Comparison of ENCODE assay signal across 29 mouse cellular contexts in the genomic region with DNA sequence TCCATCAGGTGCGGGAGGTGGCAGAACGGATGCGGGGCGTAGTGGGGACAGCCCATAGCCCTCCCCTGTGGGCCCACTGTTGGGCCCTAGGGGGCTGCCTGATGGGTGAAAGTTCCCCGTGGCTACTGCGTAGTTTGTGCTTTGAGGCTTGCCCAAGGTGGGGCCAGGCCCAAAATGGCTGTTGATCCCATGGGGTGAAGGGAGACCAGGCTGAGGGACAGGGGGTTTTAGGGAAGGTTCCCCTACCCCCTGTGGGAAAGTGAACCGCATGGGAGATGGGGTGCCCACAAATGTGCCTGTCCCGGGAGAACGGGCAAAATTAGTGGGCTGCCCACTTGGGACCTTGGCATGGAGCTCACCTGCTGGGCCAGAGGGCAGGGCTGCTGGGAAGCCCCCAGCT. TPM values are rescaled to one million over a fixed set of nuclear protein-coding genes. Genes with fewer than 3 reads are reported as not detected.
DNase-seq lines count a peak whose midpoint lies in the region; ATAC-seq and TF ChIP-seq lines count a peak whose summit lies in the region.
"Had no signal": no experiment of that assay in that cellular context is flagged by ENCODE, and none has a peak within 500 bp of the region (broad histone marks: within the 10 kb centered on the region; RNA-seq: fewer than 3 reads in every experiment).

No protein-coding gene starts in this region.

- no peaks in the 10 kb centered on the region for H3K9me3 ChIP-seq in forebrain, embryonic 11.5 days (ENCODE audit: control insufficient read depth, low read length)
- H3K9me3 ChIP-seq in forebrain, embryonic 12.5 days, result no peaks in the 10 kb centered on the region
- H3K9me3 ChIP-seq in MEL (replicated peaks; ENCODE audit: insufficient read depth, low read length), result no peaks in the 10 kb centered on the region
- H3K9me3 ChIP-seq: forebrain, embryonic 10.5 days; forebrain, embryonic 15.5 days; G1E; heart, embryonic 12.5 days; heart, embryonic 15.5 days; hindbrain, embryonic 10.5 days had no signal

- ATAC-seq in forebrain, embryonic 11.5 days (replicated peaks; ENCODE audit: low FRiP score), result no peak
- ATAC-seq in forebrain, embryonic 12.5 days (ENCODE audit: low FRiP score), result no peak
- ATAC-seq: forebrain, embryonic 15.5 days; hindbrain, postnatal 0 days; inflammation-experienced regulatory T-cells, adult 6 months had no signal

- TF ChIP-seq CTCF in lung, adult 2 months (IDR thresholded peaks at IDR 0.05; ENCODE audit: insufficient read depth, low read length), result no peak
- TF ChIP-seq CTCF in MEL (IDR thresholded peaks at IDR 0.05 in 2 of 3, conservative IDR thresholded peaks at IDR 0.05 in 1 of 3; ENCODE audit: control insufficient read depth in 1 of 3, insufficient read depth in 1 of 3, low read depth in 2 of 3, low read length in 3 of 3, poor library complexity in 1 of 3, severe bottlenecking in 1 of 3), result no peak

- 96% methylated on average over 9 of the region's 9 CpGs for WGBS in forebrain, embryonic 11.5 days
- WGBS in forebrain, embryonic 12.5 days, result 93% methylated on average over 9 of the region's 9 CpGs
- WGBS in lung, adult 2 months, result 93% methylated on average over 9 of the region's 9 CpGs

- no peak overlapping the region for H3K4me3 ChIP-seq in forebrain, embryonic 11.5 days (ENCODE audit: low read depth, low read length)
- no peak overlapping the region for H3K4me3 ChIP-seq in forebrain, embryonic 12.5 days (replicated peaks)
- H3K4me3 ChIP-seq in lung, adult 2 months (replicated peaks; ENCODE audit: extremely low read depth, low read depth, low read length), result no peak overlapping the region
- H3K4me3 ChIP-seq in MEL (ENCODE audit: control insufficient read depth in 1 of 2, insufficient read depth in 1 of 2, low read depth in 2 of 2, low read length in 2 of 2), result no peak overlapping the region
- H3K4me3 ChIP-seq: forebrain, embryonic 10.5 days; forebrain, embryonic 15.5 days; heart, embryonic 12.5 days; heart, embryonic 15.5 days; hindbrain, embryonic 10.5 days had no signal

- no peak for TF ChIP-seq POLR2A in lung, adult 2 months (IDR thresholded peaks at IDR 0.05; ENCODE audit: borderline replicate concordance, extremely low read depth, low read depth, low read length)
- no peak for TF ChIP-seq POLR2A in MEL (IDR thresholded peaks at IDR 0.05; ENCODE audit: control insufficient read depth in 1 of 2, insufficient read depth in 1 of 2, low read depth in 1 of 2, low read length in 2 of 2, poor library complexity in 1 of 2)

- peak; percentile 44 for DNase-seq in forebrain, embryonic 11.5 days (ENCODE audit: low spot score)
- peak; percentile 93 for DNase-seq in heart, adult 11 months
- no peak for DNase-seq in heart, adult 8-10 months (ENCODE audit: low spot score)
- DNase-seq in lung, postnatal 4 days, result peak; percentile 4 to 22
- DNase-seq in lung, adult 2 months, result no peak
- DNase-seq in MEL (ENCODE audit: low read depth, low spot score), result no peak
- DNase-seq in spleen, adult 12 weeks (ENCODE audit: low spot score), result no peak
- DNase-seq: adrenal gland, adult 2 months; B cell, adult 2 months; cerebellum, adult 2 months; cerebellum, postnatal 14 days; gastrocnemius, postnatal 36 days; heart, postnatal 10 days; heart, postnatal 36 days; kidney, adult 18-20 months had no signal

- peaks cover 41% of the 10 kb centered on the region for H3K36me3 ChIP-seq in forebrain, embryonic 11.5 days (ENCODE audit: control insufficient read depth, insufficient read depth, low read length)
- H3K36me3 ChIP-seq in forebrain, embryonic 12.5 days (replicated peaks), result peaks cover 96% of the 10 kb centered on the region
- peaks cover 0 to 33% of the 10 kb centered on the region in 2 experiments; a peak in 2 of 4 replicates for H3K36me3 ChIP-seq in MEL (ENCODE audit: control insufficient read depth in 1 of 2, insufficient read depth in 2 of 2, low read length in 2 of 2)

- no peak overlapping the region for H3K4me2 ChIP-seq in forebrain, embryonic 11.5 days (ENCODE audit: low read depth, low read length, severe bottlenecking)
- no peak overlapping the region for H3K4me2 ChIP-seq in forebrain, embryonic 12.5 days
- H3K4me2 ChIP-seq: forebrain, embryonic 15.5 days; heart, embryonic 12.5 days; heart, embryonic 15.5 days; hindbrain, embryonic 14.5 days had no signal

- H3K27ac ChIP-seq in forebrain, embryonic 11.5 days (ENCODE audit: low read depth, low read length), result no peak overlapping the region
- no peak overlapping the region for H3K27ac ChIP-seq in forebrain, embryonic 12.5 days
- no peak overlapping the region for H3K27ac ChIP-seq in MEL (ENCODE audit: control insufficient read depth, low read depth, low read length)
- H3K27ac ChIP-seq: forebrain, embryonic 10.5 days; forebrain, embryonic 15.5 days; heart, embryonic 15.5 days; hindbrain, embryonic 10.5 days; hindbrain, embryonic 14.5 days; hindbrain, postnatal 0 days had no signal

- no peaks in the 10 kb centered on the region for H3K4me1 ChIP-seq in forebrain, embryonic 11.5 days (replicated peaks; ENCODE audit: control insufficient read depth, insufficient read depth, low read length)
- no peaks in the 10 kb centered on the region for H3K4me1 ChIP-seq in forebrain, embryonic 12.5 days
- no peaks in the 10 kb centered on the region for H3K4me1 ChIP-seq in lung, adult 2 months (ENCODE audit: control insufficient read depth, insufficient read depth, low read length)
- H3K4me1 ChIP-seq in MEL (ENCODE audit: control insufficient read depth in 1 of 2, insufficient read depth in 2 of 2, low read length in 2 of 2), result no peaks in the 10 kb centered on the region
- H3K4me1 ChIP-seq: forebrain, embryonic 10.5 days; forebrain, embryonic 15.5 days; heart, embryonic 12.5 days; heart, embryonic 15.5 days; hindbrain, embryonic 10.5 days had no signal

- H3K79me2 ChIP-seq in MEL (ENCODE audit: control insufficient read depth, insufficient read depth, low read length, poor library complexity), result no peaks in the 10 kb centered on the region; the same call in 1 of the 2 replicates

- TF ChIP-seq RAD21 in MEL (IDR thresholded peaks at IDR 0.05; ENCODE audit: low read depth, low read length), result no peak

- no peak for TF ChIP-seq EP300 in MEL (IDR thresholded peaks at IDR 0.05; ENCODE audit: low read depth in 1 of 2, low read length in 2 of 2)

- no peaks in the 10 kb centered on the region for H3K27me3 ChIP-seq in forebrain, embryonic 11.5 days (ENCODE audit: control insufficient read depth, insufficient read depth, low read length)
- H3K27me3 ChIP-seq in forebrain, embryonic 12.5 days, result no peaks in the 10 kb centered on the region
- H3K27me3 ChIP-seq in MEL (ENCODE audit: control insufficient read depth in 1 of 2, insufficient read depth in 2 of 2, low read length in 2 of 2), result no peaks in the 10 kb centered on the region
- H3K27me3 ChIP-seq: CH12.LX; forebrain, embryonic 15.5 days; heart, embryonic 12.5 days; heart, embryonic 15.5 days had no signal

- H3K9ac ChIP-seq in forebrain, embryonic 11.5 days (ENCODE audit: low read length), result no peak overlapping the region
- no peak overlapping the region for H3K9ac ChIP-seq in forebrain, embryonic 12.5 days
- H3K9ac ChIP-seq in MEL (ENCODE audit: control insufficient read depth, low read depth, low read length, poor library complexity, severe bottlenecking), result no peak overlapping the region
- H3K9ac ChIP-seq: forebrain, embryonic 15.5 days; heart, embryonic 12.5 days; heart, embryonic 15.5 days; hindbrain, embryonic 14.5 days had no signal

RNA-seq across cellular contexts. Expression of a gene that starts 18.9 kb away (rescaled TPM):
- polyA plus RNA-seq in forebrain, embryonic 11.5 days (2014; fragmentation: Nextera tagmentation; extraction: Ambion mirVana), result 20.1 and 20.6 TPM in 2 replicates
- 12.5 and 12.7 TPM in 2 replicates for polyA plus RNA-seq in forebrain, embryonic 12.5 days (2016; fragmentation: Nextera tagmentation; extraction: Ambion mirVana)
- 10 to 100 TPM; 54.7 to 66.1 (median 59.8) TPM for total RNA-seq in heart, adult 8-10 months (2022)
- polyA plus RNA-seq in lung, adult 2 months (2012; rRNA removed), result 24.7 and 36.0 TPM in 2 replicates
- 12.5 and 15.4 TPM in 2 replicates for total RNA-seq in MEL (2012; rRNA removed)
- 10 to 100 TPM; 42.0 to 47.7 TPM for polyA plus RNA-seq in MEL (2012; ENCODE audit: insufficient read depth in 1 of 2, insufficient read length in 2 of 2, low read depth in 1 of 2, low replicate concordance in 2 of 2, missing spikeins in 1 of 2)

RNA-seq across cellular contexts. Expression of a gene that starts 20.8 kb away (rescaled TPM):
- 89.4 and 92.5 TPM in 2 replicates for polyA plus RNA-seq in forebrain, embryonic 11.5 days (2014; fragmentation: Nextera tagmentation; extraction: Ambion mirVana)
- 85.2 and 89.4 TPM in 2 replicates for polyA plus RNA-seq in forebrain, embryonic 12.5 days (2016; fragmentation: Nextera tagmentation; extraction: Ambion mirVana)
- total RNA-seq in heart, adult 8-10 months (2022), result 100 to 1,000 TPM in 2 of 4 experiments, 10 to 100 TPM in 2; 96.7 to 129 (median 109) TPM
- 51.0 and 62.8 TPM in 2 replicates for polyA plus RNA-seq in lung, adult 2 months (2012; rRNA removed)
- 122 and 126 TPM in 2 replicates for total RNA-seq in MEL (2012; rRNA removed)
- polyA plus RNA-seq in MEL (2012; ENCODE audit: insufficient read depth in 1 of 2, insufficient read length in 2 of 2, low read depth in 1 of 2, low replicate concordance in 2 of 2, missing spikeins in 1 of 2), result 100 to 1,000 TPM; 141 to 348 TPM

RNA-seq across cellular contexts. Expression of a gene that starts 42.3 kb away (rescaled TPM):
- 12.5 and 14.1 TPM in 2 replicates for polyA plus RNA-seq in forebrain, embryonic 11.5 days (2014; fragmentation: Nextera tagmentation; extraction: Ambion mirVana)
- 20.1 and 23.3 TPM in 2 replicates for polyA plus RNA-seq in forebrain, embryonic 12.5 days (2016; fragmentation: Nextera tagmentation; extraction: Ambion mirVana)
- total RNA-seq in heart, adult 8-10 months (2022), result 1 to 10 TPM; 1.2 to 2.8 (median 1.9) TPM
- polyA plus RNA-seq in lung, adult 2 months (2012; rRNA removed), result 5.4 and 5.6 TPM in 2 replicates
- 9.4 and 10.1 TPM in 2 replicates for total RNA-seq in MEL (2012; rRNA removed)
- 10 to 100 TPM in 1 of 2 experiments, not detected in 1; 16.6 TPM for polyA plus RNA-seq in MEL (2012; ENCODE audit: insufficient read depth in 1 of 2, insufficient read length in 2 of 2, low read depth in 1 of 2, low replicate concordance in 2 of 2, missing spikeins in 1 of 2)

RNA-seq across cellular contexts. Expression of a gene that starts 42.8 kb away (rescaled TPM):
- polyA plus RNA-seq in forebrain, embryonic 11.5 days (2014; fragmentation: Nextera tagmentation; extraction: Ambion mirVana), result not detected in 2 replicates
- polyA plus RNA-seq in forebrain, embryonic 12.5 days (2016; fragmentation: Nextera tagmentation; extraction: Ambion mirVana), result 0.22 TPM in 1 of 2 replicates, not detected in the other
- total RNA-seq in heart, adult 8-10 months (2022), result under 1 TPM; 0.63 to 0.84 (median 0.72) TPM
- polyA plus RNA-seq in lung, adult 2 months (2012; rRNA removed), result 0.21 and 0.31 TPM in 2 replicates
- total RNA-seq in MEL (2012; rRNA removed), result 2.8 and 4.0 TPM in 2 replicates
- polyA plus RNA-seq in MEL (2012; ENCODE audit: insufficient read depth in 1 of 2, insufficient read length in 2 of 2, low read depth in 1 of 2, low replicate concordance in 2 of 2, missing spikeins in 1 of 2), result 1 to 10 TPM in 1 of 2 experiments, not detected in 1; 4.2 TPM
- total RNA-seq: adrenal gland, postnatal 14 days; granulocyte monocyte progenitor cell, adult 5-6 weeks had no signal
- polyA plus RNA-seq: embryonic facial prominence, embryonic 14.5 days; inflammation-experienced regulatory T-cells, adult 6 months had no signal

RNA-seq across cellular contexts. Expression of a gene that starts 46.3 kb away (rescaled TPM):
- 0.28 and 0.29 TPM in 2 replicates for polyA plus RNA-seq in forebrain, embryonic 11.5 days (2014; fragmentation: Nextera tagmentation; extraction: Ambion mirVana)
- polyA plus RNA-seq in forebrain, embryonic 12.5 days (2016; fragmentation: Nextera tagmentation; extraction: Ambion mirVana), result 0.45 and 0.51 TPM in 2 replicates
- total RNA-seq in heart, adult 8-10 months (2022), result 1 to 10 TPM in 2 of 4 experiments, under 1 TPM in 2; 0.72 to 1.6 (median 1.0) TPM
- 2.5 and 2.8 TPM in 2 replicates for polyA plus RNA-seq in lung, adult 2 months (2012; rRNA removed)
- total RNA-seq in MEL (2012; rRNA removed), result 0.12 TPM in 1 of 2 replicates, not detected in the other
- polyA plus RNA-seq in MEL (2012; ENCODE audit: insufficient read depth in 1 of 2, insufficient read length in 2 of 2, low read depth in 1 of 2, low replicate concordance in 2 of 2, missing spikeins in 1 of 2), result not detected
- total RNA-seq: CH12.LX; granulocyte monocyte progenitor cell, adult 5-6 weeks had no signal
- polyA plus RNA-seq: G1E had no signal

Comparison
In these comparisons a context has a peak if more than half of its experiments do, and no peak if none do; other contexts are left out.
1. DNase-seq: peak in forebrain, embryonic 11.5 days (single experiment), heart, adult 11 months (single experiment) and lung, postnatal 4 days (2 of 2); none in heart, adult 8-10 months (single experiment), lung, adult 2 months (single experiment), MEL (single experiment) and spleen, adult 12 weeks (single experiment).